Mouse (Mus musculus) neural tube, postnatal 0 days (tissue): ENCODE measurements around the gene Hnrnph3. TPM values are rescaled to one million over a fixed set of nuclear protein-coding genes. Genes with fewer than 3 reads are reported as not detected.

Source experiments
- polyA plus RNA-seq: library from polyadenylated mRNA; unstranded; fragments of >200 nt; fragmentation: Nextera tagmentation; extraction: Ambion mirVana; gene quantifications from 2 replicates; pipeline ENCODE4 v1.2.1, GENCODE M21; 2015

The Hnrnph3 gene
- 61.6 and 68.6 TPM in 2 replicates for polyA plus RNA-seq

GRCm38 (mm10) chr10:63023749-63024579 is at the start of gene Hnrnph3, which contains the start of gene Pbld2:
Gene Hnrnph3, minus strand, starts transcription at chr10:63024217.
Gene Pbld2, plus strand, starts transcription at chr10:63024315.

GRCm38 (mm10) chr10:63059862-63060261 is 35.8 kb upstream of the Hnrnph3 start, which contains the start of gene Pbld1:
Gene Pbld1, plus strand, starts transcription at chr10:63060162.

DNA sequence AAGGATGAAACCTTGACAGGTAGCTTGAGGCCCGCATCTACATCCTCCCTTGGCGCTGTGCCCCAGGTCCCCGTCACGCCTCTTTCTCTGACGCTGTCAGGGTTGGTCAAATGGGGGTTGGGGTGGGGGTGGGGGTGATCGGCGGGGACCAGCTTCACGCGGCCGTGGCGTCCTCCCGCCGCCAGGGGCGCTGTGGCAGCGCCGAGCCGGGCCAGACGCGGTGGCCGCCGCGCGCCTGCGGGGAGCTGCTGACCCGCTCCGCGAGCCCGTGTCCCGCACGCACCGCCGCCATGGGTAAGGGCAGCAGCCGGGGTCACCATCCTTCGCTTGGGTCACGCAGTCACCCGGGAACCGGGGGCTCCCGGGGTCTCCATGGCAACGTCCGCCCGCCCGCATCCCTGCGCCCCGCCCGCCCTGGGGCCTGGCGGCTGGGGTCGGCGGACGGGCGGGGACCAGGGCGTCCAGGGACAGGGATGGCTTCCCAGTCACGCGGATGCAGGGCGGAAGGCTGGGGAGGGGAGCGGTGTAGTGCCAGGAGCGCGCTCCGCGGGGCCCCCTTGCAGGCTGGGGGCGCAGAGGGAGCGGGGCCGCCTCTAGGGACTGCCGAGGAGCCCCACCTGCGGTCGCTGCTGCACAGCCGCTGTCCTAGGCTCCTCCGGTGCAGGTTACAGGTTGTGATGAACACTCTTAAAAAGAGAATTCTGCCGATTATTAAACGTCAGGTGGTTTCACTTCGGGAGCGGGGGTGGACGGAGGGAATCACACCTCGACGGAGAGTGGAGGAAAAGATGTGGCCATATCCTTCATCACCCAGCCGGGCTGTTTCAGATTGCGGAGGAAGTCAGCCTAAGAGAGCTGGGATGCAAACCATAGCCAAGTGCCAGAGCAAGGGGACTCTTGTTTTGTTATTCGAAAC is 43.7 kb downstream of the Hnrnph3 start, which contains the start of gene Rufy2:
TSS of gene Rufy2 (plus strand) at position 185 of the 916 bp plus-strand sequence.

Other genes starting within 250 kb of the Hnrnph3 start
- 58.2 and 63.9 TPM in 2 replicates for gene Ccar1, start 231.9 kb downstream of the Hnrnph3 start, polyA plus RNA-seq
- 34.6 and 41.2 TPM in 2 replicates for gene Tet1, start 115.2 kb downstream of the Hnrnph3 start, polyA plus RNA-seq
- 15.2 and 15.3 TPM in 2 replicates for gene Slc25a16, start 103.6 kb downstream of the Hnrnph3 start, polyA plus RNA-seq
- 3.0 and 4.4 TPM in 2 replicates for gene Dna2, start 77.2 kb downstream of the Hnrnph3 start, polyA plus RNA-seq
- gene Rufy2, start 44.0 kb downstream of the Hnrnph3 start, polyA plus RNA-seq, result 62.1 and 64.2 TPM in 2 replicates
- gene Pbld2, start 98 bp upstream of the Hnrnph3 start, polyA plus RNA-seq, result 0.54 and 0.66 TPM in 2 replicates
- 0.61 and 0.80 TPM in 2 replicates for gene Pbld1, start 35.9 kb upstream of the Hnrnph3 start, polyA plus RNA-seq
- 4.4 and 4.9 TPM in 2 replicates for gene Atoh7, start 75.4 kb upstream of the Hnrnph3 start, polyA plus RNA-seq
- gene Mypn, start 179.7 kb upstream of the Hnrnph3 start, polyA plus RNA-seq, result 1.3 and 1.5 TPM in 2 replicates
- gene Herc4, start 219.6 kb upstream of the Hnrnph3 start, polyA plus RNA-seq, result 18.0 and 18.2 TPM in 2 replicates